Mouse (Mus musculus) midbrain, embryonic 15.5 days (tissue): ENCODE results near the gene Lamb3. TPM values are rescaled to one million over a fixed set of nuclear protein-coding genes. Genes with fewer than 3 reads are reported as not detected.

Source experiments
- polyA plus RNA-seq: library from polyadenylated mRNA; unstranded; fragments of >200 nt; fragmentation: Nextera tagmentation; extraction: Ambion mirVana; gene quantifications from 2 replicates; pipeline ENCODE4 v1.2.1, GENCODE M21; 2015

The Lamb3 gene
- polyA plus RNA-seq, 1 experiment from 2014 or later, result 1.1 TPM

Other genes starting within 250 kb of the Lamb3 start
- 7.8 and 9.1 TPM in 2 replicates for gene Syt14, start 171.9 kb upstream of the Lamb3 start, polyA plus RNA-seq
- gene Diexf, start 77.4 kb upstream of the Lamb3 start, polyA plus RNA-seq, result 9.0 and 9.8 TPM in 2 replicates
- 0.74 and 0.81 TPM in 2 replicates for gene Irf6, start 54.6 kb upstream of the Lamb3 start, polyA plus RNA-seq
- 11.4 and 12.8 TPM in 2 replicates for gene A130010J15Rik, start 39.7 kb upstream of the Lamb3 start, polyA plus RNA-seq
- gene Traf3ip3, start 6.0 kb upstream of the Lamb3 start, polyA plus RNA-seq, result 0.85 and 1.6 TPM in 2 replicates
- 0.41 TPM in 1 of 2 replicates, not detected in the other for gene Hsd11b1, start 56.4 kb downstream of the Lamb3 start, polyA plus RNA-seq
- gene G0s2, start 65.5 kb downstream of the Lamb3 start, polyA plus RNA-seq, result 5.3 and 6.6 TPM in 2 replicates
- gene Camk1g, start 162.6 kb downstream of the Lamb3 start, polyA plus RNA-seq, result 54.4 and 57.0 TPM in 2 replicates